Mouse (Mus musculus) forebrain, embryonic 15.5 days (tissue): Measurements from ENCODE around the gene 2310039H08Rik. TPM values are rescaled to one million over a fixed set of nuclear protein-coding genes. Genes with fewer than 3 reads are reported as not detected.

Source experiments
- ATAC-seq: fragments of 200-750 bp; cut with Nextera tagmentation; replicated peaks from 2 replicates; pipeline ENCODE4 v1.8.0; 2017; ENCODE audit warnings: mild to moderate bottlenecking, moderate TSS enrichment, moderate library complexity
- H3K27ac ChIP-seq: fragments of 300-500 bp; sonication (generic); replicated peaks from 2 replicates; pipeline ENCODE4 v1.5.1; 2015; ENCODE audit warnings: mild to moderate bottlenecking, inconsistent platforms
- H3K27me3 ChIP-seq: fragments of 300-500 bp; sonication (generic); 2 replicates; pipeline ENCODE4 v1.6.1; 2015; ENCODE audit warnings: inconsistent platforms
- H3K36me3 ChIP-seq: fragments of 300-500 bp; sonication (generic); 2 replicates; pipeline ENCODE4 v1.6.1; 2015; ENCODE audit warnings: mild to moderate bottlenecking, inconsistent platforms
- H3K4me1 ChIP-seq: fragments of 300-500 bp; sonication (generic); 2 replicates; pipeline ENCODE4 v1.6.1; 2015; ENCODE audit warnings: inconsistent platforms
- H3K4me2 ChIP-seq: fragments of 300-500 bp; sonication (generic); replicated peaks from 2 replicates; pipeline ENCODE4 v1.6.1; 2015; ENCODE audit warnings: mild to moderate bottlenecking, inconsistent platforms
- H3K4me3 ChIP-seq: fragments of 300-500 bp; sonication (generic); 2 replicates; pipeline ENCODE4 v1.5.1; 2015; ENCODE audit warnings: mild to moderate bottlenecking, inconsistent platforms
- H3K9ac ChIP-seq: fragments of 300-500 bp; sonication (generic); replicated peaks from 2 replicates; pipeline ENCODE4 v1.6.1; 2015; ENCODE audit warnings: mild to moderate bottlenecking, inconsistent platforms
- H3K9me3 ChIP-seq: fragments of 300-500 bp; sonication (generic); 2 replicates; pipeline ENCODE4 v1.6.1; 2016; ENCODE audit warnings: inconsistent platforms
- WGBS: fragments of 180-500 bp; shearing (Covaris S2); methylation state at CpG from one replicate; pipeline ENCODE4 v1.1.7; 2015; ENCODE audit warnings: mixed read lengths; 5-methylcytosine and 5-hydroxymethylcytosine counted together
- polyA plus RNA-seq: library from polyadenylated mRNA; unstranded; fragments of >200 nt; fragmentation: Nextera tagmentation; extraction: Ambion mirVana; gene quantifications from 2 replicates; pipeline ENCODE4 v1.2.1, GENCODE M21; 2015

2310039H08Rik gene
- polyA plus RNA-seq, 1 experiment from 2014 or later: 56.0 TPM

- no peak for ATAC-seq
- no peaks in the 10 kb centered on the region for H3K27me3 ChIP-seq
- no peaks in the 10 kb centered on the region for H3K9me3 ChIP-seq
- peaks cover 7% of the 10 kb centered on the region for H3K4me1 ChIP-seq
- no peak overlapping the region for H3K9ac ChIP-seq
- H3K4me2 ChIP-seq: no peak overlapping the region
- H3K36me3 ChIP-seq: no peaks in the 10 kb centered on the region
- no peak overlapping the region for H3K4me3 ChIP-seq
- 64% methylated on average over 8 of the region's 8 CpGs for WGBS
- H3K27ac ChIP-seq: no peak overlapping the region
Observed at GRCm38 (mm10) chr17:46767868-46768267, 4.6 kb upstream of the 2310039H08Rik start.

- WGBS: 89% methylated on average over 11 of the region's 11 CpGs
- no peak overlapping the region for H3K9ac ChIP-seq
- no peak overlapping the region for H3K4me3 ChIP-seq
- no peaks in the 10 kb centered on the region for H3K27me3 ChIP-seq
- no peaks in the 10 kb centered on the region for H3K9me3 ChIP-seq
- H3K27ac ChIP-seq: no peak overlapping the region
- no peak for ATAC-seq
- H3K36me3 ChIP-seq: peaks cover 10% of the 10 kb centered on the region
- peaks cover 21% of the 10 kb centered on the region for H3K4me1 ChIP-seq
- no peak overlapping the region for H3K4me2 ChIP-seq
Observed at GRCm38 (mm10) chr17:46770546-46770945, 1.9 kb upstream of the 2310039H08Rik start.

- H3K4me1 ChIP-seq: peaks cover 21% of the 10 kb centered on the region
- H3K9me3 ChIP-seq: no peaks in the 10 kb centered on the region
- no peak overlapping the region for H3K9ac ChIP-seq
- H3K27ac ChIP-seq: no peak overlapping the region
- no peak overlapping the region for H3K4me2 ChIP-seq
- H3K4me3 ChIP-seq: no peak overlapping the region
- 93% methylated on average over 4 of the region's 4 CpGs for WGBS
- H3K27me3 ChIP-seq: no peaks in the 10 kb centered on the region
- H3K36me3 ChIP-seq: peaks cover 15% of the 10 kb centered on the region
- ATAC-seq: no peak
Observed at GRCm38 (mm10) chr17:46771025-46771424, 1.4 kb upstream of the 2310039H08Rik start.

- Histone ChIP-seq H3K4me1 (peaks cover 21% of the 10 kb centered on the region), H3K9ac (peak overlapping the region; percentile 79), H3K27me3 (no peaks in the 10 kb centered on the region), H3K4me2 (peak overlapping the region; percentile 92), H3K4me3 (peak overlapping the region; percentile 91), H3K9me3 (no peaks in the 10 kb centered on the region), H3K27ac (peak overlapping the region; percentile 90), H3K36me3 (peaks cover 21% of the 10 kb centered on the region)
- no peak for ATAC-seq
- WGBS: 64% methylated on average over 17 of the region's 17 CpGs
Observed at GRCm38 (mm10) chr17:46771616-46772015, 819 bp upstream of the 2310039H08Rik start.

- Histone ChIP-seq H3K36me3 (peaks cover 25% of the 10 kb centered on the region), H3K4me3 (peak overlapping the region; percentile 91), H3K4me1 (peaks cover 21% of the 10 kb centered on the region), H3K9ac (peak overlapping the region; percentile 79), H3K27ac (peak overlapping the region; percentile 90), H3K4me2 (peak overlapping the region; percentile 92), H3K27me3 (no peaks in the 10 kb centered on the region), H3K9me3 (no peaks in the 10 kb centered on the region)
- peak; percentile 58 for ATAC-seq
- 6% methylated on average over 5 of the region's 5 CpGs for WGBS
Observed at GRCm38 (mm10) chr17:46772038-46772403, 414 bp upstream of the 2310039H08Rik start.

- no peak for ATAC-seq
- Histone ChIP-seq H3K9ac (peak overlapping the region; percentile 79), H3K27ac (peak overlapping the region; percentile 90), H3K9me3 (no peaks in the 10 kb centered on the region), H3K4me1 (peaks cover 21% of the 10 kb centered on the region), H3K36me3 (peaks cover 40% of the 10 kb centered on the region), H3K4me3 (peak overlapping the region; percentile 91), H3K4me2 (peak overlapping the region; percentile 92), H3K27me3 (no peaks in the 10 kb centered on the region)
- WGBS: 4% methylated on average over 19 of the region's 20 CpGs
Observed at GRCm38 (mm10) chr17:46773278-46774130, 1.1 kb downstream of the 2310039H08Rik start.

- H3K4me1 ChIP-seq: peaks cover 21% of the 10 kb centered on the region
- H3K36me3 ChIP-seq: peaks cover 46% of the 10 kb centered on the region
- no peak overlapping the region; the same call in 1 of the 2 replicates for H3K27ac ChIP-seq
- H3K4me2 ChIP-seq: no peak overlapping the region
- H3K4me3 ChIP-seq: no peak overlapping the region
- H3K9me3 ChIP-seq: no peaks in the 10 kb centered on the region
- H3K27me3 ChIP-seq: no peaks in the 10 kb centered on the region
- H3K9ac ChIP-seq: no peak overlapping the region
- WGBS: 40% methylated on average over 2 of the region's 2 CpGs
- no peak for ATAC-seq
Observed at GRCm38 (mm10) chr17:46774131-46774472, 1.7 kb downstream of the 2310039H08Rik start.

- Histone ChIP-seq H3K27me3 (no peaks in the 10 kb centered on the region), H3K4me3 (no peak overlapping the region), H3K4me1 (peaks cover 21% of the 10 kb centered on the region), H3K36me3 (peaks cover 56% of the 10 kb centered on the region), H3K4me2 (no peak overlapping the region), H3K9me3 (no peaks in the 10 kb centered on the region), H3K9ac (no peak overlapping the region), H3K27ac (no peak overlapping the region)
- 92% methylated on average over 9 of the region's 9 CpGs for WGBS
- no peak for ATAC-seq
Observed at GRCm38 (mm10) chr17:46775070-46775469, 2.6 kb downstream of the 2310039H08Rik start.

GRCm38 (mm10) chr17:46776087-46776486, 3.7 kb downstream of the 2310039H08Rik start:
- ATAC-seq: no peak
- Histone ChIP-seq H3K9me3 (no peaks in the 10 kb centered on the region), H3K4me2 (no peak overlapping the region), H3K36me3 (peaks cover 62% of the 10 kb centered on the region), H3K4me3 (no peak overlapping the region), H3K4me1 (peaks cover 25% of the 10 kb centered on the region), H3K9ac (no peak overlapping the region), H3K27ac (no peak overlapping the region), H3K27me3 (no peaks in the 10 kb centered on the region)
- WGBS: 87% methylated on average over 3 of the region's 3 CpGs

GRCm38 (mm10) chr17:46781876-46782275, 9.4 kb downstream of the 2310039H08Rik start:
- Histone ChIP-seq H3K27ac (peak overlapping the region; percentile 85), H3K9ac (peak overlapping the region; percentile 76), H3K4me2 (peak overlapping the region; percentile 65), H3K27me3 (no peaks in the 10 kb centered on the region), H3K4me3 (peak overlapping the region; percentile 69), H3K9me3 (no peaks in the 10 kb centered on the region), H3K36me3 (peaks cover 38% of the 10 kb centered on the region), H3K4me1 (peaks cover 12% of the 10 kb centered on the region)
- WGBS: 5% methylated on average over 11 of the region's 11 CpGs
- ATAC-seq: no peak

- Histone ChIP-seq H3K4me1 (peaks cover 12% of the 10 kb centered on the region), H3K9me3 (no peaks in the 10 kb centered on the region), H3K27me3 (no peaks in the 10 kb centered on the region), H3K36me3 (peaks cover 31% of the 10 kb centered on the region), H3K4me2 (peak within 1 kb of the TSS; percentile 65), H3K27ac (peak within 1 kb of the TSS; percentile 85), H3K9ac (peak within 1 kb of the TSS; percentile 76), H3K4me3 (peak within 1 kb of the TSS; percentile 69)
- peak; percentile 97 for ATAC-seq
- WGBS: 1% methylated on average over 44 of the region's 44 CpGs
Observed at GRCm38 (mm10) chr17:46782341-46783221, 10.1 kb downstream of the 2310039H08Rik start, which contains the start of gene Rpl7l1. Gene Rpl7l1 (minus strand): TSS chr17:46782672.

GRCm38 (mm10) chr17:46783222-46783565, 10.8 kb downstream of the 2310039H08Rik start:
- ATAC-seq: no peak; the same call in 1 of the 2 replicates
- peaks cover 25% of the 10 kb centered on the region for H3K36me3 ChIP-seq
- no peaks in the 10 kb centered on the region for H3K9me3 ChIP-seq
- H3K27ac ChIP-seq: 0 out of 2 replicates have a peak overlapping the region, but pooled peaks have one; percentile 85
- H3K4me1 ChIP-seq: peaks cover 12% of the 10 kb centered on the region
- H3K9ac ChIP-seq: no peak overlapping the region
- H3K4me3 ChIP-seq: peak overlapping the region; percentile 69
- peak overlapping the region; percentile 43; the same call in 1 of the 2 replicates for H3K4me2 ChIP-seq
- WGBS: 71% methylated on average over 2 of the region's 2 CpGs
- H3K27me3 ChIP-seq: no peaks in the 10 kb centered on the region
